In genomic region chr11:118907471-118908401, GRCm38 (mm10) we compare ENCODE assay signal across 9 mouse cellular contexts. TPM values are rescaled to one million over a fixed set of nuclear protein-coding genes. Genes with fewer than 3 reads are reported as not detected.
DNase-seq lines count a peak whose midpoint lies in the region; ATAC-seq and TF ChIP-seq lines count a peak whose summit lies in the region.
"Had no signal": no experiment of that assay in that cellular context is flagged by ENCODE, and none has a peak within 500 bp of the region (broad histone marks: within the 10 kb centered on the region; RNA-seq: fewer than 3 reads in every experiment).

No protein-coding gene starts in this region.

- DNase-seq in cerebellum, adult 9-10 months, result peak; percentile 76
- no peak for DNase-seq in cerebellum, adult 9-11 months
- DNase-seq in midbrain, embryonic 10.5 days (ENCODE audit: low spot score), result peak; percentile 39
- DNase-seq in thymus, postnatal 0 days (ENCODE audit: low spot score), result no peak
- DNase-seq in yolk sac, embryonic 10.5 days (ENCODE audit: low spot score), result no peak
- no peak for DNase-seq in testis, postnatal 10 days (ENCODE audit: low spot score)
- DNase-seq: liver had no signal

- H3K4me2 ChIP-seq in forebrain, embryonic 13.5 days, result peak overlapping the region; percentile 93

- peak overlapping the region; percentile 93 for H3K9ac ChIP-seq in forebrain, embryonic 13.5 days

- H3K4me1 ChIP-seq in E14TG2a.4 (replicated peaks; ENCODE audit: low read depth, low read length), result peaks cover 29% of the 10 kb centered on the region
- H3K4me1 ChIP-seq in forebrain, embryonic 13.5 days, result peaks cover 58% of the 10 kb centered on the region
- H3K4me1 ChIP-seq in midbrain, embryonic 10.5 days, result peaks cover 64% of the 10 kb centered on the region

- no peaks in the 10 kb centered on the region for H3K9me3 ChIP-seq in E14TG2a.4 (ENCODE audit: low read length)
- no peaks in the 10 kb centered on the region for H3K9me3 ChIP-seq in forebrain, embryonic 13.5 days (replicated peaks)
- no peaks in the 10 kb centered on the region for H3K9me3 ChIP-seq in midbrain, embryonic 10.5 days (replicated peaks)

- WGBS in forebrain, embryonic 13.5 days, result 1% methylated on average over 43 of the region's 43 CpGs
- 2% methylated on average over 43 of the region's 43 CpGs for WGBS in midbrain, embryonic 10.5 days

- peaks cover 89% of the 10 kb centered on the region for H3K27me3 ChIP-seq in E14TG2a.4 (ENCODE audit: insufficient read depth, low read length)
- peaks cover 45% of the 10 kb centered on the region for H3K27me3 ChIP-seq in forebrain, embryonic 13.5 days
- H3K27me3 ChIP-seq in midbrain, embryonic 10.5 days (ENCODE audit: low read depth, poor library complexity, severe bottlenecking), result peaks cover 78% of the 10 kb centered on the region

- no peak for TF ChIP-seq CTCF in E14TG2a.4 (conservative IDR thresholded peaks at IDR 0.05; ENCODE audit: low read length)

- H3K36me3 ChIP-seq in E14TG2a.4 (ENCODE audit: insufficient read depth, low read length), result no peaks in the 10 kb centered on the region
- H3K36me3 ChIP-seq in forebrain, embryonic 13.5 days (ENCODE audit: poor library complexity, severe bottlenecking), result no peaks in the 10 kb centered on the region
- no peaks in the 10 kb centered on the region for H3K36me3 ChIP-seq in midbrain, embryonic 10.5 days

- ATAC-seq in forebrain, embryonic 13.5 days, result no peak

- H3K27ac ChIP-seq in forebrain, embryonic 13.5 days, result peak overlapping the region; percentile 93
- peak overlapping the region; percentile 94 for H3K27ac ChIP-seq in midbrain, embryonic 10.5 days (replicated peaks)

- peak overlapping the region; percentile 72 for H3K4me3 ChIP-seq in E14TG2a.4 (replicated peaks; ENCODE audit: low read length)
- H3K4me3 ChIP-seq in forebrain, embryonic 13.5 days, result peak overlapping the region; percentile 77
- peak overlapping the region; percentile 82 for H3K4me3 ChIP-seq in midbrain, embryonic 10.5 days

RNA-seq across cellular contexts. Expression of gene Rbfox3, which starts 3.7 kb away (rescaled TPM):
- 32.0 and 34.0 TPM in 2 replicates for polyA plus RNA-seq in forebrain, embryonic 13.5 days (2015; fragmentation: Nextera tagmentation; extraction: Ambion mirVana)
- 7.6 and 8.3 TPM in 2 replicates for polyA plus RNA-seq in midbrain, embryonic 10.5 days (2016; fragmentation: Nextera tagmentation; extraction: Ambion mirVana)
- polyA plus RNA-seq in thymus, postnatal 0 days (2015; fragmentation: Nextera tagmentation; extraction: Ambion mirVana), result 0.26 and 0.28 TPM in 2 replicates

Comparison
In these comparisons a context has a peak if more than half of its experiments do, and no peak if none do; other contexts are left out.
1. DNase-seq: peak in cerebellum, adult 9-10 months (single experiment) and midbrain, embryonic 10.5 days (single experiment); none in cerebellum, adult 9-11 months (single experiment), thymus, postnatal 0 days (single experiment), yolk sac, embryonic 10.5 days (single experiment) and testis, postnatal 10 days (single experiment).
2. Peak in every context shown above with its lines, with median percentiles within 50 percentile points of each other: H3K4me3 ChIP-seq.